Mouse (Mus musculus) mature B cell (primary cell): Measurements from ENCODE around the gene Tmem132d.

Source experiments
- in situ Hi-C: fragments of 300-500 bp; cut with MboI; formaldehyde crosslinking; loops from 2 replicates; pipeline ENCODE4 v1.14.3; 2019

The Tmem132d gene

GRCm38 (mm10) chr5:127926686-127927085, 506.2 kb downstream of the Tmem132d start:
- in situ Hi-C loops: no loop called here

- in situ Hi-C loops: no loop called here
Observed at GRCm38 (mm10) chr5:127924106-127924505, 508.8 kb downstream of the Tmem132d start.

- in situ Hi-C loops: no loop called here
Observed at GRCm38 (mm10) chr5:127919171-127919570, 513.7 kb downstream of the Tmem132d start.

GRCm38 (mm10) chr5:127918376-127918775, 514.5 kb downstream of the Tmem132d start:
- in situ Hi-C loops: no loop called here

- in situ Hi-C loops: no loop called here
Observed at GRCm38 (mm10) chr5:127914157-127914556, 518.7 kb downstream of the Tmem132d start.

GRCm38 (mm10) chr5:127911603-127912002, 521.3 kb downstream of the Tmem132d start:
- in situ Hi-C loops: no loop called here

GRCm38 (mm10) chr5:127910356-127910755, 522.5 kb downstream of the Tmem132d start:
- in situ Hi-C loops: no loop called here

- in situ Hi-C loops: no loop called here
Observed at GRCm38 (mm10) chr5:127895176-127895575, 537.7 kb downstream of the Tmem132d start.

GRCm38 (mm10) chr5:127885566-127886505, 547.0 kb downstream of the Tmem132d start:
- in situ Hi-C loops: no loop called here

- in situ Hi-C loops: no loop called here
Observed at GRCm38 (mm10) chr5:127883021-127883420, 549.9 kb downstream of the Tmem132d start.

GRCm38 (mm10) chr5:127874461-127874860, 558.4 kb downstream of the Tmem132d start:
- in situ Hi-C loops: no loop called here

GRCm38 (mm10) chr5:127865157-127865556, 567.7 kb downstream of the Tmem132d start:
- in situ Hi-C loops: no loop called here

GRCm38 (mm10) chr5:127859719-127860118, 573.2 kb downstream of the Tmem132d start:
- in situ Hi-C loops: no loop called here

- in situ Hi-C loops: no loop called here
Observed at GRCm38 (mm10) chr5:127852305-127852704, 580.6 kb downstream of the Tmem132d start.

- in situ Hi-C loops: no loop called here
Observed at GRCm38 (mm10) chr5:127831791-127832190, 601.1 kb downstream of the Tmem132d start.

- in situ Hi-C loops: no loop called here
Observed at GRCm38 (mm10) chr5:127830831-127831230, 602.0 kb downstream of the Tmem132d start.

- in situ Hi-C loops: no loop called here
Observed at GRCm38 (mm10) chr5:127828756-127829155, 604.1 kb downstream of the Tmem132d start.

GRCm38 (mm10) chr5:127821960-127822359, 610.9 kb downstream of the Tmem132d start:
- in situ Hi-C loops: no loop called here

GRCm38 (mm10) chr5:127815292-127815691, 617.6 kb downstream of the Tmem132d start:
- in situ Hi-C loops: no loop called here

GRCm38 (mm10) chr5:127807419-127807818, 625.5 kb downstream of the Tmem132d start:
- in situ Hi-C loops: no loop called here

- in situ Hi-C loops: no loop called here
Observed at GRCm38 (mm10) chr5:127806850-127807249, 626.0 kb downstream of the Tmem132d start.

GRCm38 (mm10) chr5:127800907-127801306, 632.0 kb downstream of the Tmem132d start:
- in situ Hi-C loops: no loop called here

- in situ Hi-C loops: no loop called here
Observed at GRCm38 (mm10) chr5:127781221-127781620, 651.7 kb downstream of the Tmem132d start.
